Mouse (Mus musculus) lung, embryonic 14.5 days (tissue): ENCODE results near the gene Abcb4. TPM values are rescaled to one million over a fixed set of nuclear protein-coding genes. Genes with fewer than 3 reads are reported as not detected.

Experiments used
- polyA plus RNA-seq: library from polyadenylated mRNA; unstranded; fragments of >200 nt; fragmentation: Nextera tagmentation; extraction: Ambion mirVana; gene quantifications from 2 replicates; pipeline ENCODE4 v1.2.1, GENCODE M21; 2014

Abcb4 gene
- polyA plus RNA-seq, 1 experiment from 2014 or later = 0.22 TPM

Other genes with a start within 250 kb of the Abcb4 start
- gene Abcb1a, start 233.6 kb upstream of the Abcb4 start, polyA plus RNA-seq = 1.5 and 1.7 TPM in 2 replicates
- 1.2 and 1.7 TPM in 2 replicates for gene Abcb1b, start 95.6 kb upstream of the Abcb4 start, polyA plus RNA-seq
- 32.3 and 32.9 TPM in 2 replicates for gene Crot, start 103.6 kb downstream of the Abcb4 start, polyA plus RNA-seq
- gene Tmem243, start 207.0 kb downstream of the Abcb4 start, polyA plus RNA-seq = 31.2 and 37.5 TPM in 2 replicates